Mouse (Mus musculus) lung, adult 2 months (tissue): ENCODE data around the gene Ranbp9.

ENCODE experiments used
- CTCF ChIP-seq: fragments of 200-500 bp; IDR thresholded peaks from 2 replicates; pipeline ENCODE4 v1.5.1; 2011; ENCODE audit warnings: mild to moderate bottlenecking, low read length, control low read depth; ENCODE audit not compliant: insufficient read depth
- POLR2A ChIP-seq: fragments of 200-500 bp; IDR thresholded peaks from 2 replicates; pipeline ENCODE4 v1.6.1; 2011; ENCODE audit warnings: low read depth, mild to moderate bottlenecking, control low read depth, low read length, borderline replicate concordance; ENCODE audit errors: extremely low read depth

DNA sequence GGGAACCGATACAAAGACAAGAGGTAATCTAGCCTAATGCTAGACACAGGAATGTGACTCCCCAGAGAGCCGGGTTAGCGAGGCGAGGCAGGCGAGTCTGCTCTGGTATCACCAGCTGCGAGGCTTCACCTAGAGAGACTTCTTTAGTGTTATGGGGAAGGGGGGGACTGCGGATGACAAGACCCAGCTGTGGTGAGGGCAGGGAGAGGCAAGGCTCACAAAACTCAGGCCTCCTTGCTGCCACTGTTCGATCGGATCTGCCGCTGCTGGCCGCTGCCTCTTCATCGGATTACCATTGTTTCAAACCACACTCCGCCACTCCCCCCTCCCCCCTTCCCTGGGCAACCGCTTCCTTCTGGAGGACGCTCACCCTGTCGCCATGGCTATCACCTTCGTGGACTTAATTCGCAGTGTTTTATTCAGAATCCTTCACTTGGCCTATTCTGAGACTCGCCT, 22.3 kb upstream of the Ranbp9 start:
- TF ChIP-seq POLR2A, result 0 out of 2 replicates have a peak, but pooled peaks have one; percentile 34
- no peak for TF ChIP-seq CTCF
